Mouse (Mus musculus): ENCODE results near the gene BC051665.

DNA sequence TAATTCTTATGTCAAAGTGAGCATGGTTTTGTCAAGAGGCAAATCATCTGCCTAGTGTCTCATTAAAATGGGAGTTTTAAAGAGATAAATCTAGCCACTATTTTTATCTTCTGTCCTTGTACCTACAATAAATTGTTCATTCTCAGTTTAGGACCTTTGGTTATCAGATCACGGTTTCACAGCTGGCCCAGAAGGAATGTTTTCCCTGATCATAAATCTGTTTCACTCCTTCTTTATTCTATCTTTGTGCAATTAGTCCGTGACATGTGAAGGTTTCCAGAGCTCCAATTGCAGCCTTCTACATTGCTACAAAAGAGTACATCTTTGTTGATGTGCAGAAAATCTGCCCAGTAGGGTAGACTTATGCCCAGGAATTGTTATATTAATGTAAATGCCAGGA, 30.9 kb downstream of the BC051665 start:
- TF ChIP-seq CTCF (conservative IDR thresholded peaks at IDR 0.05; ENCODE audit: insufficient read depth, insufficient read length, low read depth, low read length) (no peak), POLR2A (IDR thresholded peaks at IDR 0.05; ENCODE audit: low read depth, low read length) (no peak)
